Mouse (Mus musculus): Measurements from ENCODE around the gene Khdc1b.

GRCm38 (mm10) chr1:21344253-21344652 is 39.1 kb upstream of the Khdc1b start:
- peak; percentile 40; the same call in 1 of the 2 replicates for TF ChIP-seq CTCF (IDR thresholded peaks at IDR 0.05; ENCODE audit: low read depth, low read length)
- TF ChIP-seq POLR2A (IDR thresholded peaks at IDR 0.05; ENCODE audit: extremely low read depth, insufficient read depth, low read length), result no peak
